Mouse (Mus musculus) CH12.LX (cell line): Measurements from ENCODE around the gene Wars2. TPM values are rescaled to one million over a fixed set of nuclear protein-coding genes. Genes with fewer than 3 reads are reported as not detected.

Source experiments
- DNase-seq: peaks from one replicate; pipeline ENCODE4 v3.0.0-alpha.2; 2013; ENCODE audit errors: extremely low read depth
- H3K27ac ChIP-seq: 2 replicates; pipeline ENCODE4 v1.5.1; 2012; ENCODE audit warnings: low read depth, mild to moderate bottlenecking, control low read depth, moderate library complexity; ENCODE audit not compliant: insufficient read depth
- H3K27me3 ChIP-seq: replicated peaks from 2 replicates; pipeline ENCODE3; 2012; ENCODE audit warnings: inconsistent platforms
- H3K36me3 ChIP-seq, 2 experiments: replicated peaks in 1 of 2; 2 replicates each; pipeline versions ENCODE3 to v1.6.1; 2012; ENCODE audit warnings: inconsistent platforms in 1 of 2, low read length in 1 of 2, mild to moderate bottlenecking in 1 of 2, mixed read lengths in 1 of 2, moderate library complexity in 1 of 2; ENCODE audit not compliant: control insufficient read depth in 1 of 2, insufficient read depth in 1 of 2
- H3K4me1 ChIP-seq, 2 experiments: 2 replicates each; pipeline ENCODE4 v1.6.1; 2012; ENCODE audit warnings: inconsistent platforms in 1 of 2, moderate library complexity in 1 of 2; ENCODE audit not compliant: insufficient read depth in 2 of 2, control insufficient read depth in 1 of 2
- H3K4me2 ChIP-seq: 2 replicates; pipeline ENCODE4 v1.6.1; 2012; ENCODE audit warnings: low read depth, mild to moderate bottlenecking, control low read depth; ENCODE audit not compliant: poor library complexity, insufficient read depth, severe bottlenecking
- H3K4me3 ChIP-seq, 3 experiments: fragments of 150-350 bp in 1 of 3; sonication (generic) in 1 of 3; replicated peaks in 1 of 3; 2 replicates each; pipeline versions ENCODE3 to v1.5.1; 2011 to 2012; ENCODE audit warnings: low read depth in 2 of 3, low read length in 2 of 3, mild to moderate bottlenecking in 2 of 3, moderate library complexity in 2 of 3, control low read depth in 1 of 3, improper control_type of control experiment in 1 of 3, inconsistent platforms in 1 of 3, mixed read lengths in 1 of 3; ENCODE audit not compliant: poor library complexity in 1 of 3
- H3K79me2 ChIP-seq: replicated peaks from 2 replicates; pipeline ENCODE4 v1.6.1; 2012; ENCODE audit warnings: mild to moderate bottlenecking, moderate library complexity; ENCODE audit not compliant: control insufficient read depth, poor library complexity, insufficient read depth, severe bottlenecking; ENCODE audit errors: extremely low read depth
- H3K9ac ChIP-seq: 2 replicates; pipeline ENCODE4 v1.6.1; 2012; ENCODE audit warnings: low read depth, mild to moderate bottlenecking, control low read depth, moderate library complexity; ENCODE audit not compliant: insufficient read depth
- H3K9me3 ChIP-seq: replicated peaks from 2 replicates; pipeline ENCODE3; 2012; ENCODE audit warnings: low read length, inconsistent platforms, mixed read lengths
- BHLHE40 ChIP-seq: IDR thresholded peaks from 2 replicates; pipeline ENCODE4 v1.6.1; 2011; ENCODE audit warnings: mild to moderate bottlenecking, low read depth, low read length, improper control_type of control experiment
- CHD2 ChIP-seq: IDR thresholded peaks from 2 replicates; pipeline ENCODE4 v1.6.1; 2011; ENCODE audit warnings: low read length, improper control_type of control experiment
- CTCF ChIP-seq, 2 experiments: IDR thresholded peaks in 1 of 2; conservative IDR thresholded peaks in 1 of 2; 2 replicates each; pipeline ENCODE4 v1.5.1; 2011 to 2012; ENCODE audit warnings: low read depth in 2 of 2, low read length in 2 of 2, improper control_type of control experiment in 1 of 2, inconsistent platforms in 1 of 2, mild to moderate bottlenecking in 1 of 2, moderate library complexity in 1 of 2
- E2F4 ChIP-seq: IDR thresholded peaks from 2 replicates; pipeline ENCODE4 v1.6.1; 2011; ENCODE audit warnings: low read depth, low read length, improper control_type of control experiment; ENCODE audit not compliant: insufficient replicate concordance
- EP300 ChIP-seq: IDR thresholded peaks from 2 replicates; pipeline ENCODE4 v1.6.1; 2011; ENCODE audit warnings: low read length, improper control_type of control experiment
- ETS1 ChIP-seq: conservative IDR thresholded peaks from 2 replicates; pipeline ENCODE4 v1.6.1; 2012; ENCODE audit warnings: low read depth, mild to moderate bottlenecking, inconsistent platforms, low read length, improper control_type of control experiment, moderate library complexity
- GABPA ChIP-seq: IDR thresholded peaks from 2 replicates; pipeline ENCODE4 v1.6.1; 2012; ENCODE audit warnings: low read depth, low read length, improper control_type of control experiment, inconsistent platforms; ENCODE audit not compliant: insufficient replicate concordance
- HCFC1 ChIP-seq: IDR thresholded peaks from 2 replicates; pipeline ENCODE4 v1.6.1; 2012; ENCODE audit warnings: low read depth, mild to moderate bottlenecking, inconsistent platforms, low read length, improper control_type of control experiment
- IRF4 ChIP-seq: IDR thresholded peaks from 2 replicates; pipeline ENCODE4 v1.6.1; 2014; ENCODE audit warnings: low read depth, mild to moderate bottlenecking, inconsistent platforms, low read length, improper control_type of control experiment
- JUN ChIP-seq: IDR thresholded peaks from 2 replicates; pipeline ENCODE4 v1.6.1; 2011; ENCODE audit warnings: low read depth, mild to moderate bottlenecking, low read length, improper control_type of control experiment, moderate library complexity; ENCODE audit not compliant: insufficient read depth
- JUND ChIP-seq: conservative IDR thresholded peaks from 2 replicates; pipeline ENCODE4 v1.6.1; 2011; ENCODE audit warnings: low read depth, low read length, improper control_type of control experiment
- KAT2A ChIP-seq: IDR thresholded peaks from 2 replicates; pipeline ENCODE4 v1.6.1; 2012; ENCODE audit warnings: low read length, improper control_type of control experiment, inconsistent platforms; ENCODE audit not compliant: insufficient replicate concordance
- MAFK ChIP-seq: IDR thresholded peaks from 2 replicates; pipeline ENCODE4 v1.6.1; 2011; ENCODE audit warnings: low read length, improper control_type of control experiment; ENCODE audit not compliant: insufficient replicate concordance
- MAX ChIP-seq: IDR thresholded peaks from 2 replicates; pipeline ENCODE4 v1.6.1; 2011; ENCODE audit warnings: low read length, improper control_type of control experiment
- MAZ ChIP-seq: IDR thresholded peaks from 2 replicates; pipeline ENCODE4 v1.6.1; 2012; ENCODE audit warnings: low read depth, mild to moderate bottlenecking, inconsistent platforms, low read length, improper control_type of control experiment, moderate library complexity
- MEF2A ChIP-seq: IDR thresholded peaks from 2 replicates; pipeline ENCODE4 v1.6.1; 2014; ENCODE audit warnings: low read depth, mild to moderate bottlenecking, inconsistent platforms, low read length, improper control_type of control experiment, borderline replicate concordance
- MXI1 ChIP-seq: IDR thresholded peaks from 2 replicates; pipeline ENCODE4 v1.6.1; 2011; ENCODE audit warnings: mild to moderate bottlenecking, low read depth, low read length, improper control_type of control experiment
- MYC ChIP-seq: IDR thresholded peaks from 2 replicates; pipeline ENCODE4 v1.6.1; 2011; ENCODE audit warnings: low read depth, mild to moderate bottlenecking, improper control_type of control experiment, low read length
- NELFE ChIP-seq: IDR thresholded peaks from 2 replicates; pipeline ENCODE4 v1.6.1; 2011; ENCODE audit warnings: low read depth, low read length, improper control_type of control experiment
- NRF1 ChIP-seq: IDR thresholded peaks from 2 replicates; pipeline ENCODE4 v1.6.1; 2014; ENCODE audit warnings: low read depth, mild to moderate bottlenecking, inconsistent platforms, low read length, improper control_type of control experiment, moderate library complexity
- PAX5 ChIP-seq: IDR thresholded peaks from 2 replicates; pipeline ENCODE4 v1.6.1; 2012; ENCODE audit warnings: low read length, inconsistent platforms, mixed read lengths
- POLR2A ChIP-seq: IDR thresholded peaks from 2 replicates; pipeline ENCODE4 v1.6.1; 2011; ENCODE audit warnings: low read depth, mild to moderate bottlenecking, improper control_type of control experiment, low read length
- POLR2AphosphoS2 ChIP-seq: IDR thresholded peaks from 2 replicates; pipeline ENCODE4 v1.6.1; 2011; ENCODE audit warnings: low read depth, low read length, improper control_type of control experiment
- RAD21 ChIP-seq: IDR thresholded peaks from 2 replicates; pipeline ENCODE4 v1.6.1; 2011; ENCODE audit warnings: low read depth, mild to moderate bottlenecking, low read length, improper control_type of control experiment, moderate library complexity
- SIN3A ChIP-seq: IDR thresholded peaks from 2 replicates; pipeline ENCODE4 v1.6.1; 2012; ENCODE audit warnings: low read length, improper control_type of control experiment, inconsistent platforms
- SMC3 ChIP-seq: IDR thresholded peaks from 2 replicates; pipeline ENCODE4 v1.6.1; 2011; ENCODE audit warnings: low read depth, low read length, improper control_type of control experiment
- TCF12 ChIP-seq: IDR thresholded peaks from 2 replicates; pipeline ENCODE4 v1.6.1; 2014; ENCODE audit warnings: low read depth, mild to moderate bottlenecking, inconsistent platforms, low read length, improper control_type of control experiment
- UBTF ChIP-seq: IDR thresholded peaks from 2 replicates; pipeline ENCODE4 v1.6.1; 2012; ENCODE audit warnings: low read depth, mild to moderate bottlenecking, inconsistent platforms, low read length, improper control_type of control experiment, moderate library complexity
- USF2 ChIP-seq: conservative IDR thresholded peaks from 2 replicates; pipeline ENCODE4 v1.6.1; 2011; ENCODE audit warnings: low read depth, low read length, improper control_type of control experiment
- ZKSCAN1 ChIP-seq: IDR thresholded peaks from 2 replicates; pipeline ENCODE4 v1.6.1; 2012; ENCODE audit warnings: low read depth, inconsistent platforms, low read length, improper control_type of control experiment, borderline replicate concordance
- ZMIZ1 ChIP-seq: IDR thresholded peaks from 2 replicates; pipeline ENCODE4 v1.6.1; 2012; ENCODE audit warnings: low read depth, mild to moderate bottlenecking, inconsistent platforms, low read length, improper control_type of control experiment
- dilution Hi-C: fragments of 300-500 bp; cut with MboI; formaldehyde crosslinking; loops from 2 replicates; pipeline ENCODE4 v1.14.3; 2020; ENCODE audit warnings: low sequenced_read_pairs; ENCODE audit not compliant: extremely low pct_unique_long_range_greater_than_20kb, extremely low pct_ligation_motif_present
- in situ Hi-C: fragments of 300-500 bp; cut with MboI; formaldehyde crosslinking; loops from 3 replicates; pipeline ENCODE4 v1.14.3; 2019; ENCODE audit warnings: low sequenced_read_pairs, low pct_ligation_motif_present, low pct_unique_long_range_greater_than_20kb, mixed read lengths
- polyA plus RNA-seq: library from polyadenylated mRNA; unstranded; fragments of >175 nt; gene quantifications from 2 replicates; pipeline ENCODE4 v1.2.1, GENCODE M21; 2012; ENCODE audit warnings: low read depth; ENCODE audit not compliant: insufficient read length
- total RNA-seq, 2 experiments: library from RNA; depleted of rRNA; stranded (reverse); fragments of 300-350 nt in 1 of 2; fragments of >200 nt in 1 of 2; gene quantifications; 2 replicates each; pipeline ENCODE4 v1.2.3; 2012 to 2014

Wars2 gene
- total and polyA plus RNA-seq, 3 experiments: 7.1 to 10.2 (median 8.6) TPM

GRCm38 (mm10) chr3:99247996-99248801, 107.3 kb downstream of the Wars2 start:
- H3K9me3 ChIP-seq: no peaks in the 10 kb centered on the region
- DNase-seq: no peak
- no peaks in the 10 kb centered on the region for H3K27me3 ChIP-seq
- peaks cover 0 to 12% of the 10 kb centered on the region in 2 experiments; a peak in 1 of 4 replicates for H3K4me1 ChIP-seq
- H3K36me3 ChIP-seq: no peaks in the 10 kb centered on the region
- dilution Hi-C loops: no loop called here
- H3K79me2 ChIP-seq: no peaks in the 10 kb centered on the region
- no peak overlapping the region for H3K4me3 ChIP-seq
- H3K27ac ChIP-seq: no peak overlapping the region
- H3K9ac ChIP-seq: no peak overlapping the region
- no peak overlapping the region for H3K4me2 ChIP-seq
- in situ Hi-C loops: loop anchor here (25.0 kb wide), 1 partner anchor 689 kb away; no protein-coding TSS in a partner anchor
- TF ChIP-seq SIN3A (no peak), CHD2 (no peak), NELFE (no peak), HCFC1 (no peak), IRF4 (no peak), POLR2AphosphoS2 (no peak), MAZ (no peak), TCF12 (no peak), UBTF (no peak), MAX (no peak), PAX5 (no peak), JUN (no peak), MXI1 (no peak), RAD21 (no peak), EP300 (no peak), MYC (no peak)
- TF ChIP-seq, all 38 proteins: peak for 0

- Histone ChIP-seq H3K79me2 (no peaks in the 10 kb centered on the region), H3K9ac (no peak overlapping the region), H3K9me3 (no peaks in the 10 kb centered on the region), H3K4me2 (no peak overlapping the region), H3K36me3 (no peaks in the 10 kb centered on the region), H3K4me1 (peaks cover 0 to 12% of the 10 kb centered on the region in 2 experiments; a peak in 1 of 4 replicates), H3K4me3 (no peak overlapping the region), H3K27ac (no peak overlapping the region), H3K27me3 (no peaks in the 10 kb centered on the region)
- no peak for DNase-seq
- in situ Hi-C loops (loop anchor here (25.0 kb wide), 1 partner anchor 688 kb away; no protein-coding TSS in a partner anchor), dilution Hi-C loops (no loop called here)
- TF ChIP-seq ETS1: no peak
- TF ChIP-seq CTCF (conservative IDR thresholded peaks at IDR 0.05 in 1 of 2, IDR thresholded peaks at IDR 0.05 in 1 of 2; ENCODE audit: low read depth in 2 of 2, low read length in 2 of 2): no peak
- TF ChIP-seq ZMIZ1: no peak
- TF ChIP-seq JUND: no peak
- TF ChIP-seq NELFE: no peak
- TF ChIP-seq CHD2: no peak
- no peak for TF ChIP-seq E2F4
- no peak for TF ChIP-seq IRF4
- TF ChIP-seq PAX5: no peak
- no peak for TF ChIP-seq TCF12
- TF ChIP-seq POLR2A: no peak
- no peak for TF ChIP-seq BHLHE40
- TF ChIP-seq NRF1: no peak
- TF ChIP-seq ZKSCAN1: no peak
- no peak for TF ChIP-seq USF2
- TF ChIP-seq KAT2A: no peak
- no peak for TF ChIP-seq MEF2A
- TF ChIP-seq MAFK: no peak
- TF ChIP-seq GABPA: no peak
- TF ChIP-seq SMC3: no peak
These were observed 108.1 kb downstream of the Wars2 start for GRCm38 (mm10) chr3:99248831-99249550.
